Mouse (Mus musculus): ENCODE data around the gene B230219D22Rik. TPM values are rescaled to one million over a fixed set of nuclear protein-coding genes. Genes with fewer than 3 reads are reported as not detected.

Gene B230219D22Rik
- polyA plus RNA-seq (2021; fragmentation: Nextera tagmentation): 32.2 and 48.7 TPM in 2 replicates
- long read RNA-seq, experiment 1, full-length matches to known transcripts: 132 of 199 reads
- long read RNA-seq, experiment 1, partial matches to known transcripts: 29 of 199 reads
- long read RNA-seq, experiment 1, other reads (novel, unspliced or antisense): 38 of 199 reads
- long read RNA-seq, experiment 2, full-length matches to known transcripts: 63 of 102 reads
- long read RNA-seq, experiment 2, partial matches to known transcripts: 0 of 102 reads
- long read RNA-seq, experiment 2, other reads (novel, unspliced or antisense): 39 of 102 reads

GRCm38 (mm10) chr13:55692535-55693242 lies at the start of gene B230219D22Rik:
Gene B230219D22Rik (plus strand): TSS chr13:55693124.

GRCm38 (mm10) chr13:55714501-55715166 lies 21.7 kb downstream of the B230219D22Rik start, which contains the start of gene Txndc15:
Gene Txndc15 (plus strand): TSS chr13:55714650.

GRCm38 (mm10) chr13:55727120-55727838 lies 34.4 kb downstream of the B230219D22Rik start, which contains the start of gene Pcbd2:
Gene Pcbd2 (plus strand): TSS chr13:55727368.

Other genes starting within 250 kb of the B230219D22Rik start
- 4.7 and 16.8 TPM in 2 replicates for gene Grk6, start 248.1 kb upstream of the B230219D22Rik start, polyA plus RNA-seq (2021; fragmentation: Nextera tagmentation)
- 6.5 and 13.0 TPM in 2 replicates for gene Prr7, start 228.9 kb upstream of the B230219D22Rik start, polyA plus RNA-seq (2021; fragmentation: Nextera tagmentation)
- gene Dbn1, start 205.0 kb upstream of the B230219D22Rik start, polyA plus RNA-seq (2021; fragmentation: Nextera tagmentation): 57.2 and 97.1 TPM in 2 replicates
- 84.5 and 89.4 TPM in 2 replicates for gene Pdlim7, start 179.4 kb upstream of the B230219D22Rik start, polyA plus RNA-seq (2021; fragmentation: Nextera tagmentation)
- 0.47 and 0.59 TPM in 2 replicates for gene Dok3, start 163.8 kb upstream of the B230219D22Rik start, polyA plus RNA-seq (2021; fragmentation: Nextera tagmentation)
- gene Ddx41, start 156.5 kb upstream of the B230219D22Rik start, polyA plus RNA-seq (2021; fragmentation: Nextera tagmentation): 33.6 and 41.6 TPM in 2 replicates
- gene Fam193b, start 122.0 kb upstream of the B230219D22Rik start, polyA plus RNA-seq (2021; fragmentation: Nextera tagmentation): 3.7 and 5.0 TPM in 2 replicates
- gene Tmed9, start 119.4 kb upstream of the B230219D22Rik start, polyA plus RNA-seq (2021; fragmentation: Nextera tagmentation): 32.4 and 100.0 TPM in 2 replicates
- gene B4galt7, start 93.2 kb upstream of the B230219D22Rik start, polyA plus RNA-seq (2021; fragmentation: Nextera tagmentation): 19.0 and 21.5 TPM in 2 replicates
- 45.3 and 52.5 TPM in 2 replicates for gene Caml, start 70.1 kb upstream of the B230219D22Rik start, polyA plus RNA-seq (2021; fragmentation: Nextera tagmentation)
- 10.5 and 14.8 TPM in 2 replicates for gene Ddx46, start 58.1 kb upstream of the B230219D22Rik start, polyA plus RNA-seq (2021; fragmentation: Nextera tagmentation)
- 188 and 198 TPM in 2 replicates for gene Txndc15, start 21.5 kb downstream of the B230219D22Rik start, polyA plus RNA-seq (2021; fragmentation: Nextera tagmentation)
- gene Pcbd2, start 34.2 kb downstream of the B230219D22Rik start, polyA plus RNA-seq (2021; fragmentation: Nextera tagmentation): 56.4 and 82.2 TPM in 2 replicates
- 0.28 TPM in 1 of 2 replicates, not detected in the other for gene Catsper3, start 91.4 kb downstream of the B230219D22Rik start, polyA plus RNA-seq (2021; fragmentation: Nextera tagmentation)
- gene Pitx1, start 143.1 kb downstream of the B230219D22Rik start, polyA plus RNA-seq (2021; fragmentation: Nextera tagmentation): not detected in 2 replicates